Mouse (Mus musculus): ENCODE results near the gene Fryl.

Gene Fryl

GRCm38 (mm10) chr5:73162492-73162891, 93.9 kb downstream of the Fryl start:
- DNase-seq (ENCODE audit: low read depth, low spot score) = no peak

- no peak for DNase-seq (ENCODE audit: low read depth, low spot score)
Measured at GRCm38 (mm10) chr5:73160440-73160839, 96.0 kb downstream of the Fryl start.

- no peak for DNase-seq (ENCODE audit: low read depth, low spot score)
Measured at GRCm38 (mm10) chr5:73157502-73157901, 98.9 kb downstream of the Fryl start.

GRCm38 (mm10) chr5:73157009-73157408, 99.4 kb downstream of the Fryl start:
- DNase-seq (ENCODE audit: low read depth, low spot score) = no peak

- no peak for DNase-seq (ENCODE audit: low read depth, low spot score)
Measured at GRCm38 (mm10) chr5:73156226-73156926, 100.0 kb downstream of the Fryl start.

GRCm38 (mm10) chr5:73153802-73154465, 102.5 kb downstream of the Fryl start:
- DNase-seq (ENCODE audit: low read depth, low spot score) = no peak

GRCm38 (mm10) chr5:73152206-73152605, 104.2 kb downstream of the Fryl start:
- DNase-seq (ENCODE audit: low read depth, low spot score) = no peak

- DNase-seq (ENCODE audit: low read depth, low spot score) = no peak
Measured at GRCm38 (mm10) chr5:73150877-73151445, 105.5 kb downstream of the Fryl start.

- no peak for DNase-seq (ENCODE audit: low read depth, low spot score)
Measured at GRCm38 (mm10) chr5:73144987-73145386, 111.4 kb downstream of the Fryl start.

GRCm38 (mm10) chr5:73141712-73142111, 114.7 kb downstream of the Fryl start:
- no peak for DNase-seq (ENCODE audit: low read depth, low spot score)

- DNase-seq (ENCODE audit: low read depth, low spot score) = no peak
Measured at GRCm38 (mm10) chr5:73141161-73141560, 115.3 kb downstream of the Fryl start.

GRCm38 (mm10) chr5:73137561-73137960, 118.9 kb downstream of the Fryl start:
- no peak for DNase-seq (ENCODE audit: low read depth, low spot score)

- DNase-seq (ENCODE audit: low read depth, low spot score) = no peak
Measured at GRCm38 (mm10) chr5:73135959-73136358, 120.5 kb downstream of the Fryl start.

GRCm38 (mm10) chr5:73135131-73135530, 121.3 kb downstream of the Fryl start:
- no peak for DNase-seq (ENCODE audit: low read depth, low spot score)

GRCm38 (mm10) chr5:73133833-73134185, 122.6 kb downstream of the Fryl start:
- DNase-seq (ENCODE audit: low read depth, low spot score) = peak; percentile 58

- DNase-seq (ENCODE audit: low read depth, low spot score) = no peak
Measured at GRCm38 (mm10) chr5:73132998-73133832, 123.2 kb downstream of the Fryl start.

- no peak for DNase-seq (ENCODE audit: low read depth, low spot score)
Measured at GRCm38 (mm10) chr5:73130984-73131383, 125.4 kb downstream of the Fryl start.

GRCm38 (mm10) chr5:73129871-73130270, 126.5 kb downstream of the Fryl start:
- DNase-seq (ENCODE audit: low read depth, low spot score) = no peak

GRCm38 (mm10) chr5:73119969-73120725, 136.3 kb downstream of the Fryl start:
- DNase-seq (ENCODE audit: low read depth, low spot score) = no peak

GRCm38 (mm10) chr5:73119524-73119923, 136.9 kb downstream of the Fryl start:
- DNase-seq (ENCODE audit: low read depth, low spot score) = no peak

- DNase-seq (ENCODE audit: low read depth, low spot score) = no peak
Measured at GRCm38 (mm10) chr5:73118786-73119185, 137.6 kb downstream of the Fryl start.
